Mouse (Mus musculus) cerebellum, adult 2 months (tissue): Measurements from ENCODE around the gene Rundc1.

Experiments
- CTCF ChIP-seq: fragments of 200-500 bp; IDR thresholded peaks from 2 replicates; pipeline ENCODE4 v1.5.1; 2011; ENCODE audit warnings: low read depth, mild to moderate bottlenecking, control low read depth, low read length, moderate library complexity, borderline replicate concordance; ENCODE audit not compliant: insufficient read depth
- POLR2A ChIP-seq: fragments of 200-500 bp; IDR thresholded peaks from 2 replicates; pipeline ENCODE4 v1.6.1; 2011; ENCODE audit warnings: low read length, control low read depth, borderline replicate concordance; ENCODE audit not compliant: insufficient read depth

DNA sequence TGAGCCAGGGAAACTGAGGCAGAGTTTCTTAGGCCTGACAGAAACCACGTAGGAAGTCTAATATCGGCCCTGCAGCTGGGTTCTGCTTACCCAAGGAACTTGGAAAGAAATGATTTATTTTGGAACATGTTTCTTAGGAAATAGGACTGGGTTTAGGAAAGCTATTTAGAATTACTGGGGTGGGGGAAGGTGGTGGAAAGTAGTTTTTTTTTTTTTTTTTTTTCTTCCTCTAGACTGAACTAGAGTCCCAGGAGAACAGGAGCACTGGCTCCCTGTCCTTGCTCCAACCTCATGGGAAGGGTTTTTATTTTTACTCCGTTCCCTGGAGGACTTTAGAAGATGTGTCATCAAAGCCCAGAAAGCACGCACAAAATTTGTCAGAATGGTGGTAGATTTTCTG is 44.3 kb downstream of the Rundc1 start:
- TF ChIP-seq POLR2A: no peak
- no peak for TF ChIP-seq CTCF
